Mouse (Mus musculus): ENCODE data around the gene Gpt2. TPM values are rescaled to one million over a fixed set of nuclear protein-coding genes. Genes with fewer than 3 reads are reported as not detected.

Gene Gpt2
- total RNA-seq, 1 experiment from 2014 or later = 5.0 TPM

- no peak for ATAC-seq (replicated peaks in 1 of 2; ENCODE audit: insufficient read depth in 1 of 2, low FRiP score in 2 of 2, low TSS enrichment in 1 of 2, low read depth in 1 of 2, poor library complexity in 2 of 2, severe bottlenecking in 2 of 2)
Measured at GRCm38 (mm10) chr8:85506620-85507019, 14.2 kb downstream of the Gpt2 start.

- ATAC-seq (replicated peaks in 1 of 2; ENCODE audit: insufficient read depth in 1 of 2, low FRiP score in 2 of 2, low TSS enrichment in 1 of 2, low read depth in 1 of 2, poor library complexity in 2 of 2, severe bottlenecking in 2 of 2) = no peak
Measured at GRCm38 (mm10) chr8:85508661-85509060, 16.3 kb downstream of the Gpt2 start.

- ATAC-seq (replicated peaks in 1 of 2; ENCODE audit: insufficient read depth in 1 of 2, low FRiP score in 2 of 2, low TSS enrichment in 1 of 2, low read depth in 1 of 2, poor library complexity in 2 of 2, severe bottlenecking in 2 of 2) = no peak
Measured at GRCm38 (mm10) chr8:85512234-85512633, 19.9 kb downstream of the Gpt2 start.

GRCm38 (mm10) chr8:85513283-85513682, 20.9 kb downstream of the Gpt2 start:
- ATAC-seq (replicated peaks in 1 of 2; ENCODE audit: insufficient read depth in 1 of 2, low FRiP score in 2 of 2, low TSS enrichment in 1 of 2, low read depth in 1 of 2, poor library complexity in 2 of 2, severe bottlenecking in 2 of 2) = no peak

- no peak for ATAC-seq (replicated peaks in 1 of 2; ENCODE audit: insufficient read depth in 1 of 2, low FRiP score in 2 of 2, low TSS enrichment in 1 of 2, low read depth in 1 of 2, poor library complexity in 2 of 2, severe bottlenecking in 2 of 2)
Measured at GRCm38 (mm10) chr8:85515391-85515790, 23.0 kb downstream of the Gpt2 start.

GRCm38 (mm10) chr8:85517336-85517735, 25.0 kb downstream of the Gpt2 start:
- no peak for ATAC-seq (replicated peaks in 1 of 2; ENCODE audit: insufficient read depth in 1 of 2, low FRiP score in 2 of 2, low TSS enrichment in 1 of 2, low read depth in 1 of 2, poor library complexity in 2 of 2, severe bottlenecking in 2 of 2)

- no peak for ATAC-seq (replicated peaks in 1 of 2; ENCODE audit: insufficient read depth in 1 of 2, low FRiP score in 2 of 2, low TSS enrichment in 1 of 2, low read depth in 1 of 2, poor library complexity in 2 of 2, severe bottlenecking in 2 of 2)
Measured at GRCm38 (mm10) chr8:85517956-85518355, 25.6 kb downstream of the Gpt2 start.

GRCm38 (mm10) chr8:85520586-85520985, 28.2 kb downstream of the Gpt2 start:
- ATAC-seq (replicated peaks in 1 of 2; ENCODE audit: insufficient read depth in 1 of 2, low FRiP score in 2 of 2, low TSS enrichment in 1 of 2, low read depth in 1 of 2, poor library complexity in 2 of 2, severe bottlenecking in 2 of 2) = no peak

GRCm38 (mm10) chr8:85521332-85521731, 29.0 kb downstream of the Gpt2 start:
- no peak for ATAC-seq (replicated peaks in 1 of 2; ENCODE audit: insufficient read depth in 1 of 2, low FRiP score in 2 of 2, low TSS enrichment in 1 of 2, low read depth in 1 of 2, poor library complexity in 2 of 2, severe bottlenecking in 2 of 2)

- ATAC-seq (replicated peaks in 1 of 2; ENCODE audit: insufficient read depth in 1 of 2, low FRiP score in 2 of 2, low TSS enrichment in 1 of 2, low read depth in 1 of 2, poor library complexity in 2 of 2, severe bottlenecking in 2 of 2) = no peak
Measured at GRCm38 (mm10) chr8:85524086-85524485, 31.7 kb downstream of the Gpt2 start.

GRCm38 (mm10) chr8:85526105-85526504, 33.7 kb downstream of the Gpt2 start:
- ATAC-seq (replicated peaks in 1 of 2; ENCODE audit: insufficient read depth in 1 of 2, low FRiP score in 2 of 2, low TSS enrichment in 1 of 2, low read depth in 1 of 2, poor library complexity in 2 of 2, severe bottlenecking in 2 of 2) = peak; percentile 49 to 65; a peak in 2 of 4 replicates

GRCm38 (mm10) chr8:85528959-85529358, 36.6 kb downstream of the Gpt2 start:
- no peak for ATAC-seq (replicated peaks in 1 of 2; ENCODE audit: insufficient read depth in 1 of 2, low FRiP score in 2 of 2, low TSS enrichment in 1 of 2, low read depth in 1 of 2, poor library complexity in 2 of 2, severe bottlenecking in 2 of 2)

GRCm38 (mm10) chr8:85530717-85531116, 38.3 kb downstream of the Gpt2 start:
- no peak for ATAC-seq (replicated peaks in 1 of 2; ENCODE audit: insufficient read depth in 1 of 2, low FRiP score in 2 of 2, low TSS enrichment in 1 of 2, low read depth in 1 of 2, poor library complexity in 2 of 2, severe bottlenecking in 2 of 2)

- ATAC-seq (replicated peaks in 1 of 2; ENCODE audit: insufficient read depth in 1 of 2, low FRiP score in 2 of 2, low TSS enrichment in 1 of 2, low read depth in 1 of 2, poor library complexity in 2 of 2, severe bottlenecking in 2 of 2) = peak; percentile 85 to 87
Measured at GRCm38 (mm10) chr8:85531471-85531870, 39.1 kb downstream of the Gpt2 start.

- no peak for ATAC-seq (replicated peaks in 1 of 2; ENCODE audit: insufficient read depth in 1 of 2, low FRiP score in 2 of 2, low TSS enrichment in 1 of 2, low read depth in 1 of 2, poor library complexity in 2 of 2, severe bottlenecking in 2 of 2)
Measured at GRCm38 (mm10) chr8:85532843-85533242, 40.5 kb downstream of the Gpt2 start.

- no peak for ATAC-seq (replicated peaks in 1 of 2; ENCODE audit: insufficient read depth in 1 of 2, low FRiP score in 2 of 2, low TSS enrichment in 1 of 2, low read depth in 1 of 2, poor library complexity in 2 of 2, severe bottlenecking in 2 of 2)
Measured at GRCm38 (mm10) chr8:85533434-85533833, 41.1 kb downstream of the Gpt2 start.

GRCm38 (mm10) chr8:85534163-85534562, 41.8 kb downstream of the Gpt2 start:
- ATAC-seq (replicated peaks in 1 of 2; ENCODE audit: insufficient read depth in 1 of 2, low FRiP score in 2 of 2, low TSS enrichment in 1 of 2, low read depth in 1 of 2, poor library complexity in 2 of 2, severe bottlenecking in 2 of 2) = no peak

- ATAC-seq (replicated peaks in 1 of 2; ENCODE audit: insufficient read depth in 1 of 2, low FRiP score in 2 of 2, low TSS enrichment in 1 of 2, low read depth in 1 of 2, poor library complexity in 2 of 2, severe bottlenecking in 2 of 2) = no peak
Measured at GRCm38 (mm10) chr8:85536332-85536731, 44.0 kb downstream of the Gpt2 start.

- no peak for ATAC-seq (replicated peaks in 1 of 2; ENCODE audit: insufficient read depth in 1 of 2, low FRiP score in 2 of 2, low TSS enrichment in 1 of 2, low read depth in 1 of 2, poor library complexity in 2 of 2, severe bottlenecking in 2 of 2)
Measured at GRCm38 (mm10) chr8:85551934-85552333, 59.6 kb downstream of the Gpt2 start.

Data from hematopoietic stem cell, adult 5-6 weeks (primary cell).